Mouse (Mus musculus) megakaryocyte, embryonic 14.5 days (primary cell): Measurements from ENCODE around the gene Notch2.

Experiments used
- FLI1 ChIP-seq: IDR thresholded peaks from 2 replicates; pipeline ENCODE4 v1.6.1; 2012; ENCODE audit warnings: low read length, inconsistent platforms, mixed read lengths
- GATA1 ChIP-seq: IDR thresholded peaks from 3 replicates; pipeline ENCODE4 v1.6.1; 2012; ENCODE audit warnings: mixed read lengths, low read length, inconsistent platforms, borderline replicate concordance

GRCm38 (mm10) chr3:98065004-98065403 lies 51.7 kb downstream of the Notch2 start:
- no peak for TF ChIP-seq GATA1
- TF ChIP-seq FLI1 = no peak
